Mouse (Mus musculus): ENCODE data around the gene Jpt1. TPM values are rescaled to one million over a fixed set of nuclear protein-coding genes. Genes with fewer than 3 reads are reported as not detected.
"Not testable (repeated sequence)": the region's sequence is repeated elsewhere in the genome, so short reads cannot be mapped to it uniquely, and the experiment has no call there.

Jpt1 gene
- polyA plus RNA-seq, 1 experiment from 2014 or later = 990 TPM

- 43% methylated on average over 12 of the region's 12 CpGs for WGBS
- ATAC-seq (ENCODE audit: low FRiP score) (no peak), DNase-seq (ENCODE audit: low spot score) (peak; percentile 47)
- no peak overlapping the region for H3K9ac ChIP-seq (ENCODE audit: low read depth, low read length)
- H3K27ac ChIP-seq (ENCODE audit: low read depth, low read length) = no peak overlapping the region
- H3K36me3 ChIP-seq (ENCODE audit: control insufficient read depth, insufficient read depth, low read length) = no peaks in the 10 kb centered on the region
- H3K4me1 ChIP-seq (replicated peaks; ENCODE audit: control insufficient read depth, insufficient read depth, low read length) = peaks cover 6% of the 10 kb centered on the region
- no peak overlapping the region for H3K4me2 ChIP-seq (replicated peaks; ENCODE audit: low read depth, low read length)
- no peak overlapping the region for H3K4me3 ChIP-seq (ENCODE audit: low read depth, low read length)
- no peaks in the 10 kb centered on the region for H3K9me3 ChIP-seq (ENCODE audit: control insufficient read depth, low read length)
- no peaks in the 10 kb centered on the region for H3K27me3 ChIP-seq (ENCODE audit: control insufficient read depth, insufficient read depth, low read length)
Observed at GRCm38 (mm10) chr11:115485155-115485554, 29.0 kb downstream of the Jpt1 start.

- Histone ChIP-seq H3K4me3 (ENCODE audit: low read depth, low read length) (no peak overlapping the region), H3K36me3 (ENCODE audit: control insufficient read depth, insufficient read depth, low read length) (no peaks in the 10 kb centered on the region), H3K4me1 (replicated peaks; ENCODE audit: control insufficient read depth, insufficient read depth, low read length) (peaks cover 6% of the 10 kb centered on the region), H3K9ac (ENCODE audit: low read depth, low read length) (no peak overlapping the region), H3K27me3 (ENCODE audit: control insufficient read depth, insufficient read depth, low read length) (no peaks in the 10 kb centered on the region), H3K9me3 (ENCODE audit: control insufficient read depth, low read length) (no peaks in the 10 kb centered on the region), H3K27ac (ENCODE audit: low read depth, low read length) (no peak overlapping the region), H3K4me2 (replicated peaks; ENCODE audit: low read depth, low read length) (no peak overlapping the region)
- WGBS = 17% methylated on average over 6 of the region's 6 CpGs
- ATAC-seq (ENCODE audit: low FRiP score) = no peak
- DNase-seq (ENCODE audit: low spot score) = peak; percentile 91
Observed at GRCm38 (mm10) chr11:115483726-115484125, 30.5 kb downstream of the Jpt1 start.

- 73% methylated on average over 11 of the region's 11 CpGs for WGBS
- Histone ChIP-seq H3K9me3 (ENCODE audit: control insufficient read depth, low read length) (no peaks in the 10 kb centered on the region), H3K4me3 (ENCODE audit: low read depth, low read length) (no peak overlapping the region), H3K4me2 (replicated peaks; ENCODE audit: low read depth, low read length) (no peak overlapping the region), H3K9ac (ENCODE audit: low read depth, low read length) (no peak overlapping the region), H3K36me3 (ENCODE audit: control insufficient read depth, insufficient read depth, low read length) (no peaks in the 10 kb centered on the region), H3K4me1 (replicated peaks; ENCODE audit: control insufficient read depth, insufficient read depth, low read length) (peaks cover 6% of the 10 kb centered on the region), H3K27ac (ENCODE audit: low read depth, low read length) (no peak overlapping the region), H3K27me3 (ENCODE audit: control insufficient read depth, insufficient read depth, low read length) (no peaks in the 10 kb centered on the region)
- no peak for ATAC-seq (ENCODE audit: low FRiP score)
- DNase-seq (ENCODE audit: low spot score) = no peak
Observed at GRCm38 (mm10) chr11:115483278-115483677, 30.9 kb downstream of the Jpt1 start.

GRCm38 (mm10) chr11:115481553-115482259 is 32.5 kb downstream of the Jpt1 start:
- Histone ChIP-seq H3K9ac (ENCODE audit: low read depth, low read length) (no peak overlapping the region), H3K27me3 (ENCODE audit: control insufficient read depth, insufficient read depth, low read length) (no peaks in the 10 kb centered on the region), H3K4me2 (replicated peaks; ENCODE audit: low read depth, low read length) (no peak overlapping the region), H3K4me3 (ENCODE audit: low read depth, low read length) (no peak overlapping the region), H3K27ac (ENCODE audit: low read depth, low read length) (no peak overlapping the region), H3K36me3 (ENCODE audit: control insufficient read depth, insufficient read depth, low read length) (no peaks in the 10 kb centered on the region), H3K9me3 (ENCODE audit: control insufficient read depth, low read length) (no peaks in the 10 kb centered on the region), H3K4me1 (replicated peaks; ENCODE audit: control insufficient read depth, insufficient read depth, low read length) (peaks cover 6% of the 10 kb centered on the region)
- DNase-seq (ENCODE audit: low spot score) (no peak), ATAC-seq (ENCODE audit: low FRiP score) (no peak)
- WGBS = 86% methylated on average over 6 of the region's 6 CpGs

GRCm38 (mm10) chr11:115478296-115478938 is 35.8 kb downstream of the Jpt1 start:
- no peak overlapping the region for H3K9ac ChIP-seq (ENCODE audit: low read depth, low read length)
- peaks cover 2% of the 10 kb centered on the region; the same call in 1 of the 2 replicates for H3K4me1 ChIP-seq (replicated peaks; ENCODE audit: control insufficient read depth, insufficient read depth, low read length)
- WGBS = 86% methylated on average over 9 of the region's 9 CpGs
- no peak for ATAC-seq (ENCODE audit: low FRiP score)
- H3K4me3 ChIP-seq (ENCODE audit: low read depth, low read length) = no peak overlapping the region
- DNase-seq (ENCODE audit: low spot score) = no peak
- no peaks in the 10 kb centered on the region for H3K9me3 ChIP-seq (ENCODE audit: control insufficient read depth, low read length)
- no peak overlapping the region for H3K4me2 ChIP-seq (replicated peaks; ENCODE audit: low read depth, low read length)
- H3K27ac ChIP-seq (ENCODE audit: low read depth, low read length) = no peak overlapping the region
- H3K36me3 ChIP-seq (ENCODE audit: control insufficient read depth, insufficient read depth, low read length) = no peaks in the 10 kb centered on the region
- no peaks in the 10 kb centered on the region for H3K27me3 ChIP-seq (ENCODE audit: control insufficient read depth, insufficient read depth, low read length)

GRCm38 (mm10) chr11:115477388-115477787 is 36.8 kb downstream of the Jpt1 start:
- H3K27ac ChIP-seq (ENCODE audit: low read depth, low read length); H3K9me3 ChIP-seq (ENCODE audit: control insufficient read depth, low read length); H3K4me1 ChIP-seq (replicated peaks; ENCODE audit: control insufficient read depth, insufficient read depth, low read length); H3K4me2 ChIP-seq (replicated peaks; ENCODE audit: low read depth, low read length); ATAC-seq (ENCODE audit: low FRiP score); H3K4me3 ChIP-seq (ENCODE audit: low read depth, low read length); H3K36me3 ChIP-seq (ENCODE audit: control insufficient read depth, insufficient read depth, low read length); H3K27me3 ChIP-seq (ENCODE audit: control insufficient read depth, insufficient read depth, low read length); DNase-seq (ENCODE audit: low spot score); H3K9ac ChIP-seq (ENCODE audit: low read depth, low read length): not testable (repeated sequence)
- WGBS = 90% methylated on average over 7 of the region's 7 CpGs

GRCm38 (mm10) chr11:115476630-115477029 is 37.6 kb downstream of the Jpt1 start:
- 85% methylated on average over 4 of the region's 4 CpGs for WGBS
- not testable (repeated sequence) for ATAC-seq (ENCODE audit: low FRiP score); H3K9ac ChIP-seq (ENCODE audit: low read depth, low read length)

GRCm38 (mm10) chr11:115475758-115476237 is 38.4 kb downstream of the Jpt1 start:
- Histone ChIP-seq H3K4me3 (ENCODE audit: low read depth, low read length) (peak overlapping the region; percentile 87), H3K36me3 (ENCODE audit: control insufficient read depth, insufficient read depth, low read length) (no peaks in the 10 kb centered on the region), H3K9me3 (ENCODE audit: control insufficient read depth, low read length) (no peaks in the 10 kb centered on the region), H3K9ac (ENCODE audit: low read depth, low read length) (peak overlapping the region; percentile 66), H3K4me1 (replicated peaks; ENCODE audit: control insufficient read depth, insufficient read depth, low read length) (peaks cover 2% of the 10 kb centered on the region; the same call in 1 of the 2 replicates), H3K27ac (ENCODE audit: low read depth, low read length) (no peak overlapping the region), H3K27me3 (ENCODE audit: control insufficient read depth, insufficient read depth, low read length) (no peaks in the 10 kb centered on the region), H3K4me2 (replicated peaks; ENCODE audit: low read depth, low read length) (peak overlapping the region; percentile 95)
- DNase-seq (ENCODE audit: low spot score) (no peak), ATAC-seq (ENCODE audit: low FRiP score) (no peak)
- WGBS = 4% methylated on average over 28 of the region's 28 CpGs

More at GRCm38 (mm10) chr11:115476630-115477029, 37.6 kb downstream of the Jpt1 start:
- not testable (repeated sequence) for H3K27me3 ChIP-seq (ENCODE audit: control insufficient read depth, insufficient read depth, low read length); H3K36me3 ChIP-seq (ENCODE audit: control insufficient read depth, insufficient read depth, low read length); DNase-seq (ENCODE audit: low spot score); H3K4me1 ChIP-seq (replicated peaks; ENCODE audit: control insufficient read depth, insufficient read depth, low read length); H3K9me3 ChIP-seq (ENCODE audit: control insufficient read depth, low read length); H3K27ac ChIP-seq (ENCODE audit: low read depth, low read length); H3K4me3 ChIP-seq (ENCODE audit: low read depth, low read length)
- H3K4me2 ChIP-seq (replicated peaks; ENCODE audit: low read depth, low read length) = peak overlapping the region; percentile 95; the same call in 1 of the 2 replicates

All from hindbrain, embryonic 11.5 days (tissue).